Mouse (Mus musculus) heart, adult 2 months (tissue): Measurements from ENCODE around the gene Rab30.

ENCODE experiments used
- CTCF ChIP-seq: fragments of 200-600 bp; IDR thresholded peaks from 2 replicates; pipeline ENCODE4 v1.8.1; 2022; ENCODE audit warnings: antibody characterized with exemption, mild to moderate bottlenecking, moderate library complexity
- EP300 ChIP-seq: fragments of 200-500 bp; IDR thresholded peaks from 2 replicates; pipeline ENCODE4 v1.6.1; 2011; ENCODE audit warnings: low read depth, low read length, control low read depth; ENCODE audit not compliant: insufficient read depth
- POLR2A ChIP-seq: fragments of 200-500 bp; IDR thresholded peaks from 2 replicates; pipeline ENCODE4 v1.6.1; 2011; ENCODE audit warnings: mild to moderate bottlenecking, low read depth, low read length, control low read depth; ENCODE audit not compliant: insufficient read depth

DNA sequence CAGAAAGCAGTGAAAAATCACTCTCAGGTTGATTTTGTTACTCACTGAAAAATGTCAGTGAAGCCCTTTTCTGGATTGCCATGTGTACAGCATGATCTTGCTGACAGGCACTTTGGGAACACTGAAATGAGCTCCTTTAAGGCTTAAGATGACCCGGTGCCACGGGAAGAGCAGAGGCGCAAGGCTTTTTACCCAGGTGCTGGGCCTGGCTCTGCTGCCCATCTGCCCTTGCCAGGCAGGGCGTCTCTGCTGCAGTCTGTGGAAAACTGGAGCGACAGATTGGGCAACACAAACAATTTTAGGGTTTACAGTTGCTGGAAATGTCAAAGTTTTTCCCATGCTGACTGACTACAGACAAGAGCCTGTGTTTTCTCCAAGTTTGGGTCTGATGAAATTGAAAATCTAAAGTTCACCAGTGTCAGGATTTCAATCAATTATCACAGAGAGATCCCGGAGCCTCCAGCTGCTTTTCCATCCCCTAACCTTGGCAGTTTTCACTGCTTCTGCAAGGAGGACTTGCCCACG, 79.6 kb downstream of the Rab30 start:
- TF ChIP-seq CTCF, result no peak
- no peak for TF ChIP-seq EP300
- TF ChIP-seq POLR2A, result no peak
